Mouse (Mus musculus): Measurements from ENCODE around the gene Lpp.

Gene Lpp

DNA sequence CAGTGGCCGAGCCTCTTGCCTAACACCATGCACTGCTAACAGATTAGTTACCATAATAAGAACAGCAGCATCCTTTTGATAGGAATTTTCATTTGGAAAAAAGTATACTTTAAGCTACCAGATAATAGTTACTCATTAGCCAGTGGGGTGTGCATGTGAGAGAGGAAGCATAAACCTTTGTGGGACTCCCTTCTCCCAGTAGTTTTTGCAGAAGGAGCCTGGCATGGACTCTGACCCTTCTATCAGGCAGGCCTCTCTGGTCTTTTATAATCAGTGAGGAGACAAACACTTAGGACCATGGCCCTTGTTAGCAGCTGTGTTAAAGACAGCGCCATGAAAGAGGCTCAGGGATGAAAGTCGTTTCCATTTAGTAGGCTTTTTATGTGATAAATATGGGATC, 76.0 kb downstream of the Lpp start:
- no peak for DNase-seq (ENCODE audit: low read depth, low spot score)

DNA sequence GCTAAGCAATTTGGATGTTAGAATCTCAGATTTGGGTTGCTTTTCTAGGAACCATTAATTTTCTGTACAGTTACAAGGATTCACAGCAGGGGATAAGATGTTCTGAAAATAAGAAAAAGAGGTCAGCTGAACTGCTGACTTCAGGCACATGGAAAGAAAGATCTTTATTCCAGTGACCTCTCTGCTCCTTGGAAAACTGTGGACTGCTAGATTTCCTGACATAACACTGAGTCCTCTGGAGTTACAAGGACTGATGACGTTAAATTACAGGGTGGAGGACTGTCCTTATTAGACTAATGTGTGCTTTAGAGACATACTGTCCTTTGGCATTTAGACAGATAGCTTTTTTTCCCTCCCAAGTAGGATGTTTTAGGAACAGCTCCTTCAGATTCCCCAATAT, 77.3 kb downstream of the Lpp start:
- DNase-seq (ENCODE audit: low read depth, low spot score) = no peak

DNA sequence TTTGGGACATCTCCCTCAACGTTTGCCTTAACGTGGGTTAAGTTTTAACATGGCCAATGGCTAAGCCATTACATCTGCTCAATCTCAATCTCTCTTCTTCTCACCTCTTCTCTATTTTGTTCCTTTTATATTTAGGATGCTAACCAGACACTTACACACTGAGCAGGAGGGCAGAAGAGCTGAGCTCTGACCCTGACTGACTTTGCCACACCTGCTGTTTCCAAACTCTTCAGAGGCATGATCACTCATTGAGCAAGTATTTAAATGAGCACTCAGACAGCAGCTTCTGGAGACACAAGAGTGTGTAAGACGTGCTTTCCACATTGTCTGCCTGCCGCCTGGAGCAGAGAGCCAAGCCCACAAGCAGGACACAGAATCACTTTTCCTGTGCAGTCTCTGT, 77.7 kb downstream of the Lpp start:
- no peak for DNase-seq (ENCODE audit: low read depth, low spot score)

DNA sequence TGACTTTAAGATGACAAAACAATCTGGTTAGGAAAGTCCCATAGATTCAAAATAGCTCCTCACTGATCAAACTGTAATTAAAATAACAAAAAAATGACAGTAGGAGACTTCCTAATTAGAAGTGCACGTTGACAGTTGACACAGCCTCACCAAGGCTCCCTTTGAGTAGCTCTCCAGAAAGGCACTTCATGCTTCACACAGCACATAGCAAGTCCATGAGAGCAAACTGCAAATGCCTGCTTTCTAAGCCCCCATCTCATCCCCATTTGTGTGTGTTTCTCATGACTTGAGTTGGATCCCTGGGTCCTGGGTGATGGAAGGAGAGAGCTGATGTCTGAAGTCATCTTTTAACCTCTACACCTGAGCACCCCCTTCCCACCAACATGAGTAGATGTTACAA, 78.5 kb downstream of the Lpp start:
- DNase-seq (ENCODE audit: low read depth, low spot score) = no peak

DNA sequence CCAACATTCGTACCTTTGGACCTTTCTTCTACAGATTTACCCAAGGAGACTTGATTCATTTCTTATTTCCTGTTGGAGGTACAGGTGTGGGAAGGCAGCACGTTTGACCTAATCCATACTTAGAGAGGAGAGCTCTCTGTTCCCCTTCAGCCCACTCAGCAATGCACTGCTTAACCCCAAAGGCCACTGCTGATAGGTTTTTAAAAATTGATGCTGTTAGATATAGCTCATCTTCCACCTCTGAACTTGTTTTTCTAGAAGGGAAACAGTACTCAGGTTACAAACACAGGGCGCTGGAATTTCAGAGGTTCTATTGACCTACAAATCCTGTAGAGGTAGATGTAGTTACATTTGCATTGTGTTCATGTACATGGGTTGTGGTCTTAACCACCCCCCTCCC, 80.7 kb downstream of the Lpp start:
- no peak for DNase-seq (ENCODE audit: low read depth, low spot score)

DNA sequence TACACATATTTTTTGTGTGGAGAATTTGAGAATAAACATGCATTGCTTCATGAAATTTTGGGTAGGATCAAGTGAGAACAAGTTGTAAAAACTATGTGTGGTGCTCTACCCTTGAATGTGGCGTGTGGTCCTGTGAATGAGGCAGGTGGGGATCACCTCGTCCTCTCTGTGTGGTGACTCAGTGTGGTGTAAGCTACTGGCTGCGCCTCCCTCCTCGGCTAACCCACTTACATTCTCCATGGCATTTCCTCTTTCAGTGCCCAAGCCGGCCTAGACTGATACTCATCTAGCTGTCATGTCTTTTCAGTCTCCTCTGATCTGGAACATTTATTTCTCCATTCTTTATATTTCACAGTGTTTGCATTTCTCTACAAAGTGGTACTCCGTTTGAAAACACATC, 81.5 kb downstream of the Lpp start:
- no peak for DNase-seq (ENCODE audit: low read depth, low spot score)

DNA sequence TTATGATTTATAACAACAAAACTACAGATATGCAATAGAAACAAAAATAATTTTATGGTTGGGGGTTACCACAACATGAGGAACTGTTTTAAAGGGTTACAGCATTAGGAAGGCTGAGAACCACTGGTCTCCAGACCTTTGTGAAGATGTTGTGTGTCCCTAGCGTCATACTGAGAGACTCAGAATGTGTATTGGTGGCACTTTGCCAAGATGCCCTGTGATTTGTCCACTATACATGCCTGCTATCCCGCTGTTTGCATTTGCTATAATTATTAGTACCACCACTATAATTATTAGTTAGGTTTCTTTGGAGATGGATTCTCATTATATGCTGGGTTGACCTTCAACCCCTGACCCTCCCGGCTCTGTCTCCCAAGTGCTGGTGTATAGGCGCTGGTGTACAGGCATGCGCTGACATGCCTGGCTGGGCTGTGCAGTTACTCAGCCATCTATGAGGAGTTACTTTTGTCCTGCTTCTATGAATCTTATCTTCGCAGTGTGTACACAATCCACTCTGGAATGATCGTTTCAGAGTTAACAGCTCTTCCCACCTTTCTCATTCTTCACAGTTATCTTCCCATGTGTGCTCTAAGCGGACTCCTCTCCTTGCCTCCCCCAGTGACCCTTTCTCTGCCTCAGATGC, 82.1 kb downstream of the Lpp start:
- no peak for DNase-seq (ENCODE audit: low read depth, low spot score)

DNA sequence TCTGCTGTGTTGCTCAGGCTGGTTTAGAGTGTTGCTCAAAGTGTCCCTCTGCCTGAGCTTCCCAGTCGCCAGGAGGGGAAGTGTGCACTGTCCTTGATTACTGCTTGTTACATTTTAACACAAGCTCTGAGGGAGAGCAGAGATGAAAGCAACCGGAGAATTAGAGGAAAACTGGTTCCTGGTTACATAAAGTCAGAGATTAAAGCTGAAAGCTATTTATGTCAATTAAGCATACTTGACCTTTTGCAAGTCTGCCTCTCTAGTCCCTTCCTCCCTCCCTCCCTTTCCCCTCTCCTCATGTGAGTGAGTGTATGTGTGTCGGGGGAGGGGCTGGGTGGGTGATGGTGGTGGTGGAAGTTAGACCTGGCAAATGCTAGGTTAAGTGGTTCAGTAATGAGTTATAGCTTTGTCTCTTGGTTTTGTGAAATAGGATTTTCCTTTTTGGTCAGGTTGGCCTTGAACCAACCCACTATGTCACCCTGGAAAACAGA, 83.6 kb downstream of the Lpp start:
- no peak for DNase-seq (ENCODE audit: low read depth, low spot score)

DNA sequence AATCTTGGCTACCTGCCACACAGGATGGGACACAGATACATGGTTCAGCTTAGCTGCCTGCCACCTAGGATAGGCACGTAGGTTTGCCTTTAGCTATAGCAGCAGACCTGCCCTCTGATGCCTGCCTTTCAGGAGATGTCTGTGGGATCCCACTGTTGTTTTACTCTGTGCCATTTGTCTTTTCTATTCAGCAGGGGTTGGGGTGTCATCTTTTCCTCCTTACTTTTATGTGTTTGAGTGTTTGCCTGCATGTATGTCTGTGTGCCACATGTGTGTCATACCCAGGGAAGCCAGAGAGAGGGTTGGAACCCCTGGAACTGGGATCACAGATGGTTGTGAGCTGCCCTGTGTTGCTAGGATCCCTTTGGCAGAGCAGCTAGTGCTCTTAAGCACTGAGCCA, 84.7 kb downstream of the Lpp start:
- DNase-seq (ENCODE audit: low read depth, low spot score) = no peak

DNA sequence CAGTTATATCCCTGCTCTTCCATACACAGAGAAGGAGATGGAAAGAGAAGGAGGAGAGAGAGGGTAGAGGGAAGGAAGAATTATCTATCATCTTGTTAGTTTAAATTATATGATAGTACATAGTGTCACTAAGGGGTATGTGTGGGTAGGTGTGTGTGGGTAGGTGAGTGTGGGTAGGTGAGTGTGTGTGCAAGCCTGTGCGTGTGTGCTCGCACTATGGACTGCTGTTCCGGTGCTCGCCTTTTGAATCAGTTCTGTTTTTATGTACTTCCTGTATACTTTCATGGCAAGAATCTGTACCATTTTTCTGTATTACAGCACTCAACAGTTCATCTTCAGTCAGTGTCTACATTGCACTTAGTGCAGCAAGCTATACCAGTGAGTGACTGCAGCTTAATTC, 85.5 kb downstream of the Lpp start:
- DNase-seq (ENCODE audit: low read depth, low spot score) = no peak

DNA sequence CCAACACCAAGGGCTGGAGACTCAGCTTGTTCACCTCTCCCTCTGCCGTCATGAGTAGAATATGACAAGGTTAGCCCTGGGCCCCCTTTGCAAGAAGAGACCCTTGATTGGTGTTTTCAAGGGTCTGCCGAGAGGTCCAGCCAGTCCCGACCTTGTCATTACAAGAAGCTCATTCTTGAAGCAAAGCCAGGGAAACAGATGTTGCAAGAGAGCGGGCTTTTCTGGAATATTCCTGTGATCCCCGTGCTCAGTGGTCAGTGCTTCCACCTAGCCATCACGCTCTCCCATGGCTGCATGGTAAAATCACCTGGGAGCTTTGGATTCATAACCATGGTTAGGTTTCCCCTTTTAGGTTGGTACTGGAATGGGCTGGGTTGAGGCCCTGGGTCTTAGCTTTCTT, 89.3 kb downstream of the Lpp start:
- DNase-seq (ENCODE audit: low read depth, low spot score) = no peak

DNA sequence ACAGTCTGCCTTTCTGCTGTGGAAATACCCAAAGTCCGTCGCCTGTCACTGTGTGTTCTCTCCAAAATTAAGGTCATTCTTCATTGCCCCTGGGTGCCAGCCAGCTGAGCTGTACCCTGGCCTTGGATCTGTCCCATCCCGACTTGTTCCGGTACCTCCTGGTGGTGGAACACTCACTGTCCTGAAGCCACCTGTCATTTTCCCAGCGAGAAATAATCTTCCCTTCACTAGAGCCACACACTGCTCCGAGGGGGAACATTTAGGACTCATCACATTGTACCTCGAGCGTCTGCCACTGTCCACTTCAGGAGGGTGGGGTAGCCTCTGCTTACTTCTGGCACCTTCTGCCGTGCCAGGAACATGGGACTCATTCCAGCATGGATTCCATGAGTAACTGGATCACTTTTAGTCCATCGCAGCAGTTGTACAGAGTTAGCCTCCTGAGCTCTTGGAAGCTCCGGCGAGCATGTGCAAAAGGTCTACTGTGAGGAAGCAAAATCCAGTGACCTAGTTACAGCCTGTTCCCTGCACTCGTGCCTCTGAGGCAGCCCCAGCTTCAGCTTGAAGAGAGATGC, 90.3 kb downstream of the Lpp start:
- no peak for DNase-seq (ENCODE audit: low read depth, low spot score)

DNA sequence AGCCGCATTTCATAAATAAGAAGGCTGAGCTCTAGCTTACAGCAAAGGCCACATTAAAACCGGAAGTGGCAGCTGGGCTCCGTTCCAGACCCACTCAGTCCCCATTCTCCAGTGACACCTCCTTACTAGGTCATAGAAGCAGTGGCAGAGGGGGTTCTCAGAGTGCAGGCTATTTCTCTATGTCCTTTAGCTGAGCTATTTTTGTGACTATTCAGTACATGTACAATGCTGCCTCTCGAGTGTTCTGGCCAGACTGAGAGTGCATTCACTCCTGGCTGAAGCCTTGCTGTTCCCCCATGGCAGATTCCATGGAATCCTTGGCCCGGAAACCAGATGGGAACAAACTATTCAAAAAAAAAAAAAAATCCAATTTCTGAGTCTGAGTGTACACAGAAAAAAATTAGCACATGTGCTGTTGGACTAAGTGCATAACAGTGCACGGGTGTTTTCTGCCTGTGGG, 94.5 kb downstream of the Lpp start:
- DNase-seq (ENCODE audit: low read depth, low spot score) = no peak

DNA sequence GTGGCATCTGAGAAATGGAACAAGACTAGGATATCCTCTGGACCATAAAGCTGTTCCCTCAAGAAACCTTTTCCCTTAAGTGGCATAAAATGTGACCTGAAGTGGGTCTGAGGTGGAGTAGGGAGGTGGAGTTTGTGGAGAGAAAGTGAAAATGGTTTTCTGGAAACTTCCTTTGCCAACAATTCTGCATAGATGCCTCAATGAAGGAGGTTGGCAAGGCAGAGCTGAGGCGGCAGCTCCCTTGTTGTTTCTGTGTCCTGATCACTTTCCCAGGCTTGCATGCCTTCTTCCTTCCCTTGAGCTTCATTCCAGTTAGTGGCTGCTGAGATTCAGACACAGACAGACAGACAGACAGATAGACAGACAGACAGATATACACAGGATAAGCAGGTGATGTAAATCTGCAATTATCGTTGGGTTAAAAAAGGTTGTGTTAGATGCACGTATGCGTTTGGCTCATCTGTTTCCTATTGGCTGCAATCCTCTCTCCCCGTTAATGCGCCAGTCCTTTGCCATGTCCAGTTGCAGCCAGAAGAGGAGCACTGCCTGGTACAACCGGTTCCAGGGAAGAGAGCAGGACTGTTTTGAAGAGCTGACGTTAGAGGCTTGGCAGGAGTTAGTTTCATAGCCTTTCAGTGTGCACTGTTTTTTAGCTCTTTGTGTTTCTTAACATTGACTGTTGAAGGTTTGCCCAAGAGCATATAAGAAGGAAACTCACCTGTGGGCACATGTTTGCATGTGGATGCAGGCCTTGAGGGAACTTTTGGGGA, 96.4 kb downstream of the Lpp start:
- DNase-seq (ENCODE audit: low read depth, low spot score) = no peak

DNA sequence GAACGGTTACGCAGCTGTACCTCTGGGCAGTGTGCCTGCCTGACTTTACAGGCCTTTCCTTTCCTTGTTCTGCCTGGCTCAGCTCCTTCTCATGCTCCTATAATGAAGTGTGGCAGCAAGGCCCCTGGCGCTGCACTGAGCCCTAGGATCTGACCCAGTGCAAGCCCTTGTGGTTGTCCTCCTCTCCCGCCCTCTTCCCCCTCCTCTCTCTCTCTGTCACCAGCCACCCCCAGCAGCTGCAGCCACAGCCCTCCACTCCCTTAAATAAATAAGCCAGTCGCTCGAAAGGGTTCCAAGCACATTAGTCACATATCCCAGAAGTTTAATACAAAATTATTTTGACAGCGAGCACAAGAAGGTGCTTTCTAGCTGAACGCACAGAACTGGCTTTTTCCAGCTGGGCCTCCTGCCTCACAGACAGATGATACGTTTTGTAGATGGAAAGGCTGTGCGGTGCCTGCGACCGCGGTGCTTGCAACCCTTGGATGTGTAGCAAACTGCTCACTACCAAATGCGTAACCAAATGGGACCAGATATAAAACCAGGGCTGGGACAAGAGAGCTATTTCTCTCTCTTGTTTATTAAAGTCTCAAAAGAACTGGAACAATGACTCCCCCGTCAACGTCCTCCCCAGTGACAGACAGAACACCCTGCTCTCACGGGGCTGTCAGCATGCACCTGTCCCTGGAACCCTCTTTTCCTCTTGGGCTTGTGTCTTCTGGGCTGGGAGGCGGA, 97.6 kb downstream of the Lpp start:
- DNase-seq (ENCODE audit: low read depth, low spot score) = no peak

DNA sequence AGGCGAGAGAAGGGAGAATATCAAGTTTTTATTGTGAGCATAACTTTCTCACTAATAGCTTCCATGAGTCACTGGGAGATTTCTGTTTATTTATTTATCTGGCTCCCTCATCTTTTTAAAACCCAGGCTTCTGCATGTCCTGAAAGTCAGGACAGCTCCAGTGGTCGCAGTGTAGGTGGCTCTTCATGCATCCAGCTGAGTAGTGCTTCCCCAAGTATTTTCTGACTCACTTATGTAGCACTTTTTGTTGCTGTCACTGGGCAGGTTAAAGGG, 98.1 kb downstream of the Lpp start:
- DNase-seq (ENCODE audit: low read depth, low spot score) = no peak

DNA sequence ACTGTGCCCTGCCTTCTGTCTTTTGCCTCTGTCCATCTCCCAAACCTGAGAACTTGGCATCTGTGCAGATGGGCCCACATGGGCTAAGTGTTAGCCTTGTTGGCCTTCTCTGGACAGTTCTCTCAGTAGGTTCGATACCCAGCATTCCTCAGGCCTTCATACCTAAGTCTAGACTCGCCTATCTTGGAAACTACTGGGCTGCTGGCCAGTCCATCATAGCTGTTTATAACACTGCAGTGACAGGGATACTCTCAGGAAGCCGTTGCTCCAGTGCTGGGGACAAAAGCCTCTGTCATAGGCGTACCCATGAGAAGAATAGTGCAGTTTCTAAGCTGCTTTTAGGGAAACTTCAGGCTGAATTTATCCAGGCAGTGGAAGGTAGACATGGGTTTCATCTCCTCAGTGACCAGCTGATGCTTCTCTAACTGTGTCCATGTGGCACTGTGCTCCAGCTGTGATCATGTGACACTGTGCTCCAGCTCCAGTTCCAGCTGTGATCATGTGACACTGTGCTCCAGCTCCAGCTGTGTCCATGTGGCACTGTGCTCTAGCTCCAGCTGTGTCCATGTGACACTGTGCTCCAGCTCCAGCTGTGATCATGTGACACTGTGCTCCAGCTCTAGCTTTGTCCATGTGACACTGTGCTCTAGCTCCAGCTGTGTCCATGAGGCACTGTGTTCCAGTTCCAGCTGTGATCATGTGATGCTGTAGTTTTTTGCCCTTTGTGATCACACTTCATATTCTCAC, 99.1 kb downstream of the Lpp start:
- DNase-seq (ENCODE audit: low read depth, low spot score) = peak; percentile 11

DNA sequence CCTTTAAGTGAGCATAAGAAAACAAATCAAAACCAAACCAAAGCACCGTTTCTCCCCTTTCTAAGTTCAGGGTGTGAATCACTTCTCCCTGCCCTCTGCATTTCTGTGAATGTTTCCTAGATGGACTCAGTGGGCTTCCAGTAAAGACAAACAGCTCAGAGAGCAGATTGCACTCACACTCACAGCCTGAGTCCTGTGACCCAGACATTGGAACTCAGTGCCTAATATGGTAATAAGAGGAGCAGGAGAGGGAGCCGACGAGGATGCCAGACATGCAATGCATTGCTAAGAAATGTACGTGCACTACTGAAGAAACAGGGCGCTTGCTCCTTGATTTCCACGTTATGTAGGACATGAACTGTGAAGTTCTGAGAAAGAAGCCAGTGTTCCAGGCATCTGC, 101.2 kb downstream of the Lpp start:
- no peak for DNase-seq (ENCODE audit: low read depth, low spot score)

DNA sequence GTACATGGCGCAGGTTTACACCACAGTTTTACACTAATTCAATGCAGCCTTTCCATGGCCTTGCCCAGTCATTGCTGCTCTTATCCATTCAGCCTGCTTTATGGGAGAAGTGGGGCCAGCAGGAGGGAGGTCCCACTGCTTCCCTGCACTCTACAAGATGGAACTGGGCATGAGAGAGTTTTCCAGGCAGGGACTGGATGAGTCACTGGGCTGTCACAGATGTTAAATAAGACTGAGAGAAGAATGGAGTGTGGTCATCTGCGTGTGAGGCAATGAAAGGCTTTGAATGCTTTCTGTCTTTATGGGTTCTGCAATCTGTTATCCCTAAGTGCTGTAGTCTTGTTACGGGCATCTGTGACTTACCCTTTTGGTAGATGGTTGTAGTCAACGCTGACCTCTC, 102.2 kb downstream of the Lpp start:
- no peak for DNase-seq (ENCODE audit: low read depth, low spot score)

DNA sequence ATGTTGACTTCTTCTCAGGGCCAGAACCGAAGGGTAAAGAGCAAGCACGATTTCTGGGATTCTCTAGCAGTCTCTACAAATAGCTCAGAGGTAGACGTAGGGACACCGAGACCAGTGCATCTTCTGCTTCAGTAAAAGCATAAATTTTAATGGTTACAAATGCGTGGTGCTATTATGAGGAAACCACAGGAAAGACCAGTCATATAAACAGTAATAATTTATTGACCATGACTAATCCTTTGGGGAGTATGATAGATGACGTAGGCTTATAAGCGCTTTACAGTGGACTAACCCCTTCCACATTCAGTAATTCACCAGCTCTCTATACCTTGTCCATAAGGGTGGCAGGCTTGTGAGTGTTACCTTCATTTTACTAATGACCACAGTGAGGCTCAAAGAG, 103.3 kb downstream of the Lpp start:
- no peak for DNase-seq (ENCODE audit: low read depth, low spot score)

DNA sequence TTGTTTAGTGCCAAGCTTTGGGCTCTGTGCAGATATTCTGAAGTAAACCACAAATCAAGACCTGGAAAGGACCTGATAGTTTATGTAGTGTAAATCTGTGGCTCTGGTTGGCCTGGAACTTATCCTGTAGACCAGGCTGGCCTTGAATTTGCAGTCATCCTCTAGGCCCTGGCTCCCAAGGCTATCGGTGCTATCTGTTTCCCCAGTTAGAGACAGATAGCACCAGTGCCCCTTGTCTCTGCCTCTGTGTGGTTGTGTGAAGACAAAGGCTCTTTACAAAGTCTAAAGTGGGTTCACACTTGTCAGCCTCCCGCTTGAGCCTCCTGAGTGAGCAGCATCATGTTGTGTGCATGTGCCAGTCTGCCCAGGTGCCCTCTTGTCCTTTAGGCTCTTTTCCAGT, 104.1 kb downstream of the Lpp start:
- no peak for DNase-seq (ENCODE audit: low read depth, low spot score)

DNA sequence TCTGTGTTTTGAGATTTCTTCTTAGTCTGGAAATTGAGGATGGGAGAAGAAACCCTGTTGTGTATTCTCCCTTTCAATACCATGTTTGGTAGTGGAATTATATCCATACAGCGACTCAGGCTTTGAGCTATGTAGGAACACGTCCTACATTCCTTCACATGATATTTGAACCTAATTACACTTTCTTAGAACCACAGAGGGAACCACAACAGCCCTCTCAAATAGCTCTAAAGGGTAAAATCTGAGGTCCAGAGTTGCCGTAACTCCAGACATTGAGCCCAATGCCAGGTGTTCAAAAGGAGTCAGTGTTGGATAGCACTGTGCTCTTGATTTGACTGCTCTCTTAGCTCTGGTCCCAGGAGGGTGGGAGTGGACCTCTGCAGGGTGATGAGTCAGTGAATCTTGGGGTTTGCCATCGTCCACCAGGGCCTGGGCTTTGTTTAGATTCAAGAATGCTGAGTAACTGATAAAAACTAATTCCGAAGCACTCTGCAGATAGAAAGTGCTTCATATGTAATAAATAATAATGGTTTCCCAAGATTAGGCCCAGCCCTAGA, 104.9 kb downstream of the Lpp start:
- DNase-seq (ENCODE audit: low read depth, low spot score) = no peak

Measured in ES-CJ7 (cell line).